Mouse (Mus musculus) myocyte (in vitro differentiated cells): ENCODE measurements around the gene Tmcc3. TPM values are rescaled to one million over a fixed set of nuclear protein-coding genes. Genes with fewer than 3 reads are reported as not detected.

Experiments
- H3K27me3 ChIP-seq: one replicate; pipeline ENCODE4 v1.6.1; 2011; ENCODE audit not compliant: control insufficient read depth, insufficient read depth, insufficient read length
- H3K36me3 ChIP-seq: one replicate; pipeline ENCODE4 v1.6.1; 2011; ENCODE audit not compliant: control insufficient read depth, insufficient read depth
- H3K4me2 ChIP-seq: one replicate; pipeline ENCODE4 v1.6.1; 2011; ENCODE audit warnings: low read depth, control low read depth
- H3K4me3 ChIP-seq: one replicate; pipeline ENCODE4 v1.5.1; 2011; ENCODE audit warnings: mild to moderate bottlenecking, control low read depth, moderate library complexity
- H3K79me2 ChIP-seq: one replicate; pipeline ENCODE4 v1.6.1; 2011; ENCODE audit not compliant: control insufficient read depth, insufficient read depth
- H3ac ChIP-seq: one replicate; pipeline ENCODE4 v1.6.1; 2011; ENCODE audit not compliant: control insufficient read depth, insufficient read length
- CEBPB ChIP-seq: IDR thresholded peaks from 2 replicates; pipeline ENCODE4 v1.6.1; 2011; ENCODE audit warnings: mild to moderate bottlenecking, moderate library complexity; ENCODE audit not compliant: poor library complexity, insufficient read depth, severe bottlenecking
- E2F4 ChIP-seq: IDR thresholded peaks from one replicate; pipeline ENCODE4 v1.6.1; 2011; ENCODE audit warnings: mild to moderate bottlenecking, control low read depth, moderate library complexity; ENCODE audit not compliant: insufficient read depth
- MAX ChIP-seq: IDR thresholded peaks from one replicate; pipeline ENCODE4 v1.6.1; 2011; ENCODE audit warnings: low read depth, mild to moderate bottlenecking, control low read depth
- MYOD1 ChIP-seq, 3 experiments: IDR thresholded peaks; one replicate each; pipeline ENCODE4 v1.6.1; 2011; ENCODE audit warnings: control low read depth in 2 of 3, low read depth in 2 of 3, mild to moderate bottlenecking in 2 of 3, moderate library complexity in 1 of 3; ENCODE audit not compliant: insufficient read length in 2 of 3, control insufficient read depth in 1 of 3
- MYOG ChIP-seq, 3 experiments: IDR thresholded peaks; one replicate each; pipeline ENCODE4 v1.6.1; 2011; ENCODE audit warnings: control low read depth in 2 of 3, low read depth in 2 of 3, mild to moderate bottlenecking in 2 of 3; ENCODE audit not compliant: insufficient read length in 2 of 3, control insufficient read depth in 1 of 3, insufficient read depth in 1 of 3
- POLR2A ChIP-seq: IDR thresholded peaks from one replicate; pipeline ENCODE4 v1.6.1; 2011; ENCODE audit warnings: low read depth, mild to moderate bottlenecking, control low read depth, moderate library complexity; ENCODE audit not compliant: insufficient read length
- POLR2AphosphoS2 ChIP-seq: IDR thresholded peaks from one replicate; pipeline ENCODE4 v1.6.1; 2011; ENCODE audit warnings: low read depth, control low read depth; ENCODE audit not compliant: insufficient read length
- REST ChIP-seq: IDR thresholded peaks from one replicate; pipeline ENCODE4 v1.6.1; 2011; ENCODE audit warnings: mild to moderate bottlenecking, control low read depth, moderate library complexity; ENCODE audit not compliant: insufficient read depth, insufficient read length
- SRF ChIP-seq: IDR thresholded peaks from one replicate; pipeline ENCODE4 v1.6.1; 2011; ENCODE audit warnings: low read depth; ENCODE audit not compliant: control insufficient read depth, insufficient read length
- TCF12 ChIP-seq: IDR thresholded peaks from one replicate; pipeline ENCODE4 v1.6.1; 2011; ENCODE audit warnings: mild to moderate bottlenecking, control low read depth; ENCODE audit not compliant: poor library complexity, insufficient read depth, severe bottlenecking
- TCF3 ChIP-seq: IDR thresholded peaks from one replicate; pipeline ENCODE4 v1.6.1; 2011; ENCODE audit warnings: low read depth, control low read depth; ENCODE audit not compliant: insufficient read length
- USF1 ChIP-seq: IDR thresholded peaks from one replicate; pipeline ENCODE4 v1.6.1; 2011; ENCODE audit warnings: low read depth, mild to moderate bottlenecking, control low read depth, moderate library complexity
- polyA plus RNA-seq: library from polyadenylated mRNA; unstranded; fragments of >200 nt; fragmentation: generic; extraction: Trizol; gene quantifications from one replicate; pipeline ENCODE4 v1.2.1, GENCODE M21; 2012; ENCODE audit warnings: missing spikeins

Gene Tmcc3
- polyA plus RNA-seq, 1 experiment, result 16.6 TPM

GRCm38 (mm10) chr10:94295923-94296605 is 15.7 kb upstream of the Tmcc3 start:
- Histone ChIP-seq H3ac (no peak overlapping the region), H3K27me3 (peaks cover 14% of the 10 kb centered on the region), H3K36me3 (no peaks in the 10 kb centered on the region), H3K4me2 (no peak overlapping the region), H3K79me2 (no peaks in the 10 kb centered on the region), H3K4me3 (no peak overlapping the region)
- no peak for TF ChIP-seq REST
- no peak for TF ChIP-seq E2F4
- TF ChIP-seq USF1, result no peak
- no peak for TF ChIP-seq POLR2A
- TF ChIP-seq SRF, result no peak

GRCm38 (mm10) chr10:94298471-94298870 is 13.3 kb upstream of the Tmcc3 start, which contains the start of gene Gm4792:
Gm4792 (minus strand) TSS chr10:94298703.
- no peak within 1 kb of the TSS for H3K4me3 ChIP-seq
- TF ChIP-seq USF1, result no peak
- TF ChIP-seq TCF3, result no peak
- no peak for TF ChIP-seq MAX
- TF ChIP-seq SRF, result no peak
- TF ChIP-seq POLR2AphosphoS2, result no peak
- TF ChIP-seq TCF12, result no peak
- TF ChIP-seq CEBPB, result no peak
- TF ChIP-seq MYOD1 (IDR thresholded peaks at IDR 0.05; ENCODE audit: control insufficient read depth in 1 of 3, insufficient read length in 2 of 3, low read depth in 2 of 3), result no peak
- TF ChIP-seq POLR2A, result no peak
- TF ChIP-seq MYOG (IDR thresholded peaks at IDR 0.05; ENCODE audit: control insufficient read depth in 1 of 3, insufficient read depth in 1 of 3, insufficient read length in 2 of 3, low read depth in 2 of 3), result no peak
- no peak for TF ChIP-seq E2F4
- TF ChIP-seq REST, result no peak

GRCm38 (mm10) chr10:94299301-94299700 is 12.4 kb upstream of the Tmcc3 start:
- Histone ChIP-seq H3K36me3 (no peaks in the 10 kb centered on the region), H3ac (no peak overlapping the region), H3K4me3 (no peak overlapping the region), H3K4me2 (no peak overlapping the region), H3K27me3 (peaks cover 14% of the 10 kb centered on the region), H3K79me2 (no peaks in the 10 kb centered on the region)
- no peak for TF ChIP-seq POLR2AphosphoS2
- no peak for TF ChIP-seq REST
- TF ChIP-seq MYOD1 (IDR thresholded peaks at IDR 0.05; ENCODE audit: control insufficient read depth in 1 of 3, insufficient read length in 2 of 3, low read depth in 2 of 3), result no peak
- no peak for TF ChIP-seq USF1
- TF ChIP-seq MAX, result no peak
- TF ChIP-seq TCF12, result no peak
- TF ChIP-seq SRF, result no peak
- TF ChIP-seq E2F4, result no peak
- no peak for TF ChIP-seq CEBPB
- no peak for TF ChIP-seq TCF3
- TF ChIP-seq POLR2A, result no peak
- no peak for TF ChIP-seq MYOG (IDR thresholded peaks at IDR 0.05; ENCODE audit: control insufficient read depth in 1 of 3, insufficient read depth in 1 of 3, insufficient read length in 2 of 3, low read depth in 2 of 3)

More at GRCm38 (mm10) chr10:94298471-94298870, 13.3 kb upstream of the Tmcc3 start, which contains the start of gene Gm4792:
- Histone ChIP-seq H3K4me2 (no peak within 1 kb of the TSS), H3K79me2 (no peaks in the 10 kb centered on the region), H3ac (no peak within 1 kb of the TSS), H3K36me3 (no peaks in the 10 kb centered on the region), H3K27me3 (peaks cover 14% of the 10 kb centered on the region)

GRCm38 (mm10) chr10:94304064-94304657 is 7.6 kb upstream of the Tmcc3 start:
- peaks cover 13% of the 10 kb centered on the region for H3K27me3 ChIP-seq
- TF ChIP-seq SRF (no peak), MYOG (IDR thresholded peaks at IDR 0.05; ENCODE audit: control insufficient read depth in 1 of 3, insufficient read depth in 1 of 3, insufficient read length in 2 of 3, low read depth in 2 of 3) (no peak), USF1 (no peak), MAX (no peak), TCF3 (no peak), MYOD1 (IDR thresholded peaks at IDR 0.05; ENCODE audit: control insufficient read depth in 1 of 3, insufficient read length in 2 of 3, low read depth in 2 of 3) (no peak), POLR2AphosphoS2 (no peak), TCF12 (no peak), REST (no peak), CEBPB (no peak), POLR2A (no peak), E2F4 (no peak)
- no peaks in the 10 kb centered on the region for H3K36me3 ChIP-seq
- H3K4me3 ChIP-seq, result no peak overlapping the region
- no peak overlapping the region for H3K4me2 ChIP-seq
- H3K79me2 ChIP-seq, result no peaks in the 10 kb centered on the region
- no peak overlapping the region for H3ac ChIP-seq
